Mouse (Mus musculus): ENCODE results near the gene Tenm2. TPM values are rescaled to one million over a fixed set of nuclear protein-coding genes. Genes with fewer than 3 reads are reported as not detected.
A peak's percentile ranks its signal among the peaks of the same experiment; 100 is the strongest.

Gene Tenm2
- polyA plus RNA-seq, 1 experiment from 2014 or later = 47.3 TPM

- Histone ChIP-seq H3K9me3 (no peaks in the 10 kb centered on the region), H3K4me3 (replicated peaks) (no peak overlapping the region), H3K9ac (replicated peaks) (no peak overlapping the region), H3K4me1 (replicated peaks) (peaks cover 23% of the 10 kb centered on the region), H3K36me3 (no peaks in the 10 kb centered on the region), H3K27ac (no peak overlapping the region), H3K27me3 (no peaks in the 10 kb centered on the region), H3K4me2 (replicated peaks) (no peak overlapping the region)
- ATAC-seq = no peak
- WGBS = 55% methylated on average over 7 of the region's 7 CpGs
Observed at GRCm38 (mm10) chr11:36490085-36490484, 745.7 kb downstream of the Tenm2 start.

GRCm38 (mm10) chr11:36488666-36489065 is 747.1 kb downstream of the Tenm2 start:
- H3K36me3 ChIP-seq = no peaks in the 10 kb centered on the region
- peaks cover 29% of the 10 kb centered on the region for H3K4me1 ChIP-seq (replicated peaks)
- H3K4me3 ChIP-seq (replicated peaks) = no peak overlapping the region
- H3K27me3 ChIP-seq = no peaks in the 10 kb centered on the region
- H3K9me3 ChIP-seq = no peaks in the 10 kb centered on the region
- H3K9ac ChIP-seq (replicated peaks) = no peak overlapping the region
- 88% methylated on average over 4 of the region's 4 CpGs for WGBS
- H3K4me2 ChIP-seq (replicated peaks) = no peak overlapping the region
- ATAC-seq = no peak
- H3K27ac ChIP-seq = no peak overlapping the region

GRCm38 (mm10) chr11:36486092-36486491 is 749.7 kb downstream of the Tenm2 start:
- no peak overlapping the region for H3K4me3 ChIP-seq (replicated peaks)
- H3K4me1 ChIP-seq (replicated peaks) = peaks cover 47% of the 10 kb centered on the region
- no peaks in the 10 kb centered on the region for H3K36me3 ChIP-seq
- H3K9me3 ChIP-seq = no peaks in the 10 kb centered on the region
- no peaks in the 10 kb centered on the region for H3K27me3 ChIP-seq
- ATAC-seq = no peak
- no peak overlapping the region for H3K4me2 ChIP-seq (replicated peaks)
- WGBS = 75% methylated on average over 12 of the region's 12 CpGs
- H3K27ac ChIP-seq = peak overlapping the region; percentile 30; the same call in 1 of the 2 replicates
- no peak overlapping the region for H3K9ac ChIP-seq (replicated peaks)

- no peak overlapping the region for H3K9ac ChIP-seq (replicated peaks)
Observed at GRCm38 (mm10) chr11:36484466-36485069, 751.2 kb downstream of the Tenm2 start.

GRCm38 (mm10) chr11:36482136-36482535 is 753.6 kb downstream of the Tenm2 start:
- ATAC-seq = peak; percentile 49; the same call in 1 of the 2 replicates
- Histone ChIP-seq H3K27me3 (no peaks in the 10 kb centered on the region), H3K9me3 (no peaks in the 10 kb centered on the region), H3K4me2 (replicated peaks) (no peak overlapping the region), H3K27ac (no peak overlapping the region), H3K4me3 (replicated peaks) (no peak overlapping the region), H3K9ac (replicated peaks) (no peak overlapping the region), H3K36me3 (no peaks in the 10 kb centered on the region), H3K4me1 (replicated peaks) (peaks cover 79% of the 10 kb centered on the region)
- WGBS = 64% methylated on average over 8 of the region's 8 CpGs

More at GRCm38 (mm10) chr11:36484466-36485069, 751.2 kb downstream of the Tenm2 start:
- Histone ChIP-seq H3K4me2 (replicated peaks) (no peak overlapping the region), H3K27me3 (no peaks in the 10 kb centered on the region), H3K9me3 (no peaks in the 10 kb centered on the region), H3K27ac (peak overlapping the region; percentile 69), H3K36me3 (no peaks in the 10 kb centered on the region), H3K4me1 (replicated peaks) (peaks cover 57% of the 10 kb centered on the region), H3K4me3 (replicated peaks) (no peak overlapping the region)
- ATAC-seq = peak; percentile 51
- 39% methylated on average over 8 of the region's 8 CpGs for WGBS

GRCm38 (mm10) chr11:36481524-36481923 is 754.2 kb downstream of the Tenm2 start:
- no peak overlapping the region for H3K4me2 ChIP-seq (replicated peaks)
- H3K27ac ChIP-seq = no peak overlapping the region; the same call in 1 of the 2 replicates
- H3K4me1 ChIP-seq (replicated peaks) = peaks cover 80% of the 10 kb centered on the region
- no peaks in the 10 kb centered on the region for H3K27me3 ChIP-seq
- no peaks in the 10 kb centered on the region for H3K9me3 ChIP-seq
- WGBS = 55% methylated on average over 7 of the region's 7 CpGs
- ATAC-seq = peak; percentile 28; the same call in 1 of the 2 replicates
- no peak overlapping the region for H3K9ac ChIP-seq (replicated peaks)
- H3K4me3 ChIP-seq (replicated peaks) = no peak overlapping the region
- H3K36me3 ChIP-seq = no peaks in the 10 kb centered on the region

- Histone ChIP-seq H3K27me3 (no peaks in the 10 kb centered on the region), H3K9ac (replicated peaks) (no peak overlapping the region), H3K4me1 (replicated peaks) (peaks cover 76% of the 10 kb centered on the region), H3K27ac (peak overlapping the region; percentile 19; the same call in 1 of the 2 replicates), H3K4me3 (replicated peaks) (no peak overlapping the region), H3K4me2 (replicated peaks) (no peak overlapping the region), H3K36me3 (no peaks in the 10 kb centered on the region), H3K9me3 (no peaks in the 10 kb centered on the region)
- WGBS = 86% methylated on average over 5 of the region's 5 CpGs
- no peak for ATAC-seq
Observed at GRCm38 (mm10) chr11:36481086-36481485, 754.7 kb downstream of the Tenm2 start.

- Histone ChIP-seq H3K4me2 (replicated peaks) (no peak overlapping the region), H3K9me3 (no peaks in the 10 kb centered on the region), H3K4me3 (replicated peaks) (no peak overlapping the region), H3K27ac (no peak overlapping the region), H3K27me3 (no peaks in the 10 kb centered on the region), H3K36me3 (no peaks in the 10 kb centered on the region), H3K4me1 (replicated peaks) (peaks cover 31% of the 10 kb centered on the region), H3K9ac (replicated peaks) (no peak overlapping the region)
- ATAC-seq = peak; percentile 65
- 30% methylated on average over 9 of the region's 9 CpGs for WGBS
Observed at GRCm38 (mm10) chr11:36469811-36470551, 765.8 kb downstream of the Tenm2 start.

GRCm38 (mm10) chr11:36458451-36458850 is 777.3 kb downstream of the Tenm2 start:
- peaks cover 38% of the 10 kb centered on the region for H3K4me1 ChIP-seq (replicated peaks)
- H3K27me3 ChIP-seq = no peaks in the 10 kb centered on the region
- H3K27ac ChIP-seq = no peak overlapping the region
- H3K9ac ChIP-seq (replicated peaks) = no peak overlapping the region
- ATAC-seq = no peak
- H3K9me3 ChIP-seq = no peaks in the 10 kb centered on the region
- 39% methylated on average over 6 of the region's 6 CpGs for WGBS
- H3K36me3 ChIP-seq = no peaks in the 10 kb centered on the region
- H3K4me3 ChIP-seq (replicated peaks) = no peak overlapping the region
- H3K4me2 ChIP-seq (replicated peaks) = no peak overlapping the region

- H3K36me3 ChIP-seq = no peaks in the 10 kb centered on the region
- H3K4me2 ChIP-seq (replicated peaks) = no peak overlapping the region
- no peaks in the 10 kb centered on the region for H3K27me3 ChIP-seq
- no peak overlapping the region for H3K4me3 ChIP-seq (replicated peaks)
- H3K27ac ChIP-seq = 0 out of 2 replicates have a peak overlapping the region, but pooled peaks have one; percentile 6
- no peak for ATAC-seq
- no peaks in the 10 kb centered on the region for H3K9me3 ChIP-seq
- H3K9ac ChIP-seq (replicated peaks) = no peak overlapping the region
- peaks cover 24% of the 10 kb centered on the region for H3K4me1 ChIP-seq (replicated peaks)
- WGBS = 68% methylated on average over 6 of the region's 6 CpGs
Observed at GRCm38 (mm10) chr11:36454076-36454475, 781.7 kb downstream of the Tenm2 start.

- H3K27me3 ChIP-seq = no peaks in the 10 kb centered on the region
- H3K36me3 ChIP-seq = no peaks in the 10 kb centered on the region
- no peak for ATAC-seq
- H3K4me3 ChIP-seq (replicated peaks) = no peak overlapping the region
- WGBS = 88% methylated on average over 9 of the region's 9 CpGs
- peaks cover 16% of the 10 kb centered on the region; the same call in 1 of the 2 replicates for H3K4me1 ChIP-seq (replicated peaks)
- H3K4me2 ChIP-seq (replicated peaks) = no peak overlapping the region
- no peak overlapping the region for H3K27ac ChIP-seq
- no peak overlapping the region for H3K9ac ChIP-seq (replicated peaks)
- H3K9me3 ChIP-seq = no peaks in the 10 kb centered on the region
Observed at GRCm38 (mm10) chr11:36452436-36452835, 783.3 kb downstream of the Tenm2 start.

- Histone ChIP-seq H3K4me1 (replicated peaks) (peaks cover 13% of the 10 kb centered on the region), H3K9ac (replicated peaks) (no peak overlapping the region), H3K27me3 (no peaks in the 10 kb centered on the region), H3K36me3 (no peaks in the 10 kb centered on the region), H3K9me3 (no peaks in the 10 kb centered on the region), H3K4me2 (replicated peaks) (no peak overlapping the region), H3K27ac (no peak overlapping the region), H3K4me3 (replicated peaks) (no peak overlapping the region)
- WGBS = 96% methylated on average over 2 of the region's 2 CpGs
- no peak for ATAC-seq
Observed at GRCm38 (mm10) chr11:36446351-36446750, 789.4 kb downstream of the Tenm2 start.

All from midbrain, embryonic 13.5 days (tissue).